Mouse (Mus musculus): ENCODE results near the gene Ilvbl.
"Not testable (repeated sequence)": the region's sequence is repeated elsewhere in the genome, so short reads cannot be mapped to it uniquely, and the experiment has no call there.

The Ilvbl gene

GRCm38 (mm10) chr10:78591406-78592328, 17.5 kb downstream of the Ilvbl start, which contains the start of gene Syde1:
Gene Syde1 (minus strand): TSS chr10:78591964.
- peak; percentile 55 for DNase-seq (ENCODE audit: low spot score)

DNA sequence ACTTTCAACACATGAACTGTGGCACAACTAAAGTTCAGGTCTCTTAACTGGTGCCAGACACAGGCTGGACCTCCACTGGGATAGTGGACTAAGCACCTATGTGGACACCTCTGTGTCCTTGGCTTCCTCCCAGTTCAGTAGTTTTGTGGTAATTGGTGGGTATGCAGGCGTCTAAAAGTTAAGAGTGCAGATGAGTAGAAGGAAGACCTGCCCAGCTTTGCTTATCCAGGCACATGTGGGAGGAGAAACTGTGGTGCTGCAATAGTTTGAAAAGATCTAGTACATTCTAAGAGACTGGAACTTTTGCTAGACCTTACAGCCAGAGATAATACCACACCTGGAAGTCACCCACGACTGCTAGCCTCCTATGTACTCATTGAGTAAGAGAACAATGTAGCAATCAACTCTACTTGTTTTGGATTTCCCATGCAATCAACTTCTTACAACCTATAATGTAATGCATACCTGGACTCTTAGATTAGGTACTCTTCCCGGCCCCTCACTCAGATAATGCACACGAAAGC, 18.8 kb downstream of the Ilvbl start:
- no peak for DNase-seq (ENCODE audit: low spot score)

DNA sequence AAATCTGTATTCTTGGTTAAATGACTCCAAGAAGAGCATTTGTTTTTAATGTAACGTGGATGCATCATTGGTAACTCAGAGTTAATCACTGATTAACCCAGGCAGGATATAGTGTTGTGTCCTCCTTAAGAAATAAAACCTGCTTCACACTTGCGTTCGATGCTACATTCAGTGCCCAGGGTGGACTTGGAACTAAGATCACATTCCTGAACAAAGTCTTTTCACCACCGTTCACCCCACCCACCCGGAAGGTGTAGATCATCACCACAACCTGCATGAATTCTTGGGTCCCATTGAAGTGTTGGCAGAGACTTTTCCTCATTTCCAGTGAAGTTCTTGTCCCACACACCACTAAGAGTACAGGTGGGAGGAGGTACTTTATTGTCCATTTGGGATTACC, 19.6 kb downstream of the Ilvbl start:
- no peak for DNase-seq (ENCODE audit: low spot score)

DNA sequence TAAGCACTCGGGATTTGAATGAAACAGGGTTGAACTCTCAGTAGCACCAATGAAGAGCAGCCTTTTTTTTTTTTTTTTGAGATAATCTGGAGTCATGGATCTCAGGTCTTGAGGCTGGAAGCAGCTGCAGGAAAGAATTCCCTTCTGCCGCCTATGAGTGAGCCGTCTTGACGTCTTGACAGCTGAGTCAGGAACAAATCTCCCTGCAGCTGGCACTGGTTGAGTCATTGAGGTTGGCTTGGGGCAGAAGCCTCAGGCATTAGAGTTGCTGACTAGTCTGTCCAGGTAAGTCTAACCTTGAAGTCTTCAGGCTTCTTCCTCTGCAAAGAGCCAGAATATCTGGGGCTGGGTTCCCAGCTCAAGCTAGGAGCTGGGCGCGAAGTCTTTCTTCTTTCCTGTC, 20.0 kb downstream of the Ilvbl start:
- DNase-seq (ENCODE audit: low spot score): no peak

DNA sequence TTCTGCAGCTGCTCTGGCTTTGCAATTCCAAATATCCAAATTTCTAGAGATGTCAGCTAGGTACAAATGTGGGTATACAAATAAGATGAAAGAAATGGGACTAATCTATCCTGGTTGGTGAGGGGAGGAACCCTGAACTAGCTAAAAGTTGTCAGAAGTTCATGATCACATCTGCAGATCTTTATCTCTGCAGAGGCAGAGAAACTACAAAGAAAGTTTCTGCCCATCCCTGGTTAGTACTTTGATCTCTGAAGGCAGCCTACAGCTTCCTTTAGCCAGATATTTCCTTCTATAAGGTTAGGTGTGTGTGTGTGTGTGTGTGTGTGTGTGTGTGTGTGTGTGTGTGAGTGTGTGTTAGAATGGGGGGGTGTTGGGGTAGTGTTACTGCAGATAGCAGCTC, 20.4 kb downstream of the Ilvbl start:
- DNase-seq (ENCODE audit: low spot score): no peak

GRCm38 (mm10) chr10:78599865-78600264, 25.7 kb downstream of the Ilvbl start:
- DNase-seq (ENCODE audit: low spot score): no peak

- DNase-seq (ENCODE audit: low spot score): peak; percentile 39
Observed at GRCm38 (mm10) chr10:78605080-78605479, 30.9 kb downstream of the Ilvbl start.

GRCm38 (mm10) chr10:78607602-78608001, 33.5 kb downstream of the Ilvbl start:
- DNase-seq (ENCODE audit: low spot score): no peak

GRCm38 (mm10) chr10:78617974-78618373, 43.8 kb downstream of the Ilvbl start, which contains the start of gene Olfr1357:
Gene Olfr1357 (minus strand): TSS chr10:78618074.
- DNase-seq (ENCODE audit: low spot score): no peak

DNA sequence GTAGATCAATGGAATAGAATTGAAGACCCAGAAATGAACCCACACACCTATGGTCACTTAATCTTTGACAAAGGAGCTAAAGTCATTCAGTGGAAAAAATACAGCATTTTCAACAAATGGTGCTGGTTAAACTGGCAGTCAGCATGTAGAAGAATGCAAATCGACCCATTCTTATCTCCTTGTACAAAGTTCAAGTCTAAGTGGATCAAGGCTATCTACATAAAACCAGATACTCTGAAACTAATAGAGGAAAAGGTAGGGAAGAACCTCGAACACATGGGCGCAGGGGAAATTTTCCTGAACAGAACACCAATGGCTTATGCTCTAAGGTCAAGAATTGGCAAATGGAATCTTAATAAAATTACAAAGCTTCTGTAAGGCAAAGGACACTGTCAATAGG, 49.0 kb downstream of the Ilvbl start:
- not testable (repeated sequence) for DNase-seq (ENCODE audit: low spot score)

DNA sequence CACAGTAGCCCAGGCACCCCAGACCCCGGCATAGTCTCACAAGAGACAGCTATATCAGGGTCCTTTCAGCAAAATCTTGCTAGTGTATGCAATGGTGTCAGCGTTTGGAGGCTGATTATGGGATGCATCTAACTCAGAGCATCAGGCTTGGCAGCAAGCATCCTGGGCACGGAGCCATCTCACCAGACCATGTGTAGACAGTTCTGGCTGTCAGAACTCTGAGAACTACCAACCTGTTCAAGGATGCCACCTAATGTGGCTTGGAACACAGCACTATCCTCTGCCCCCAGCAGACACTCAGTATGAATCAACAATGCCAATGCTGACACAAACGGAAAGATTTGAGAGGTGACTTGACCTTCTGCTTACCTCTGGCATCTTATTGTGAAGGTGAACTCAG, 56.0 kb downstream of the Ilvbl start:
- no peak for DNase-seq (ENCODE audit: low spot score)

DNA sequence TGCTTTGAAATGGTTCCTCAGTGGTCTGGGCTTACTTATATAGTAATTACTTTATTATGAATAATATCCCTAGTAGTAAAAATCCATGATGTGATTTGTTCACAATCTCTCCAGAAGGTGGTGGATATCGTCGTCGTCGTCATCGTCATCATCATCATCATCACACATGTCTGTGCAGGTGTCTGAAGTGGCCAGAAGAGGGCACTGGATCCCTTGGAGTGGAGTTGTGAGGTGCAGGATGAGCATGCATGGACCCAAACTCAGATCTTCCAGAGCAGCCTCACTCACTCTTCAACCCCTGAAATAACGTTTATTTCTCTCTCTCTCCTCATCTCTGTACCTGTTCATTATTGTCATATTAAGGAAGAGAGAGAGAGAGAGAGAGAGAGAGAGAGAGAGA, 58.2 kb downstream of the Ilvbl start:
- no peak for DNase-seq (ENCODE audit: low spot score)
